20 mouse cellular contexts compared by ENCODE assay signal in the genomic region with DNA sequence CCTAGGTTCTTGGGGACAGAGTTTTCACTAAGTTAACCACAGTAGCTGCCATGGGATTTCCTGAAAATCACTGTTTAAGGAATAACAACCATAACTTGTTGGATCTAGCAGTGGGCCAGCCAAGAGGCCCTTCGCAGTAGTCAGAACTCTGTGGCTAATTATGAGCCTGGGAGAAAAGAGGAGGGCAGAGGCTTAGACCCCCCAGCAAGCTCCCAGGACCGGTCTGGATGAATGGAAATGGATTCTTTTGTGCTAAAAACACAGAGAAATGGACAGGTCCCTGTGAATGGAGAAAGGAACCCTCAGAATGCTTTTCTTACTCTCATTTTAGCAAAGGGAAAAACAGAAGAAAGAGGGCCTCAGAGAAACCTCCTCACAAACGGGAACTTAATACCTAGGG. TPM values are rescaled to one million over a fixed set of nuclear protein-coding genes. Genes with fewer than 3 reads are reported as not detected.
DNase-seq lines count a peak whose midpoint lies in the region; ATAC-seq and TF ChIP-seq lines count a peak whose summit lies in the region.
"Had no signal": no experiment of that assay in that cellular context is flagged by ENCODE, and none has a peak within 500 bp of the region (broad histone marks: within the 10 kb centered on the region; RNA-seq: fewer than 3 reads in every experiment).

No protein-coding gene starts in this region.

- H3K4me3 ChIP-seq in hindbrain, embryonic 13.5 days, result no peak overlapping the region
- H3K4me3 ChIP-seq in hindbrain, embryonic 11.5 days (ENCODE audit: low read depth, low read length), result no peak overlapping the region
- H3K4me3 ChIP-seq in MEL (ENCODE audit: control insufficient read depth in 1 of 2, insufficient read depth in 1 of 2, low read depth in 2 of 2, low read length in 2 of 2), result no peak overlapping the region
- H3K4me3 ChIP-seq in forebrain, embryonic 13.5 days, result no peak overlapping the region
- H3K4me3 ChIP-seq in midbrain, embryonic 13.5 days (replicated peaks), result no peak overlapping the region
- H3K4me3 ChIP-seq in thymus, adult 2 months (ENCODE audit: control insufficient read depth, insufficient read depth, low read length), result no peak overlapping the region
- H3K4me3 ChIP-seq: embryonic facial prominence, embryonic 13.5 days had no signal

- TF ChIP-seq CTCF in MEL (IDR thresholded peaks at IDR 0.05 in 2 of 3, conservative IDR thresholded peaks at IDR 0.05 in 1 of 3; ENCODE audit: control insufficient read depth in 1 of 3, insufficient read depth in 1 of 3, low read depth in 2 of 3, low read length in 3 of 3, poor library complexity in 1 of 3, severe bottlenecking in 1 of 3), result no peak
- TF ChIP-seq CTCF in thymus, adult 2 months (IDR thresholded peaks at IDR 0.05; ENCODE audit: borderline replicate concordance, control insufficient read depth, extremely low read depth, insufficient read depth, low read length, poor library complexity), result no peak

- H3K27me3 ChIP-seq in hindbrain, embryonic 13.5 days, result no peaks in the 10 kb centered on the region
- no peaks in the 10 kb centered on the region for H3K27me3 ChIP-seq in hindbrain, embryonic 11.5 days (ENCODE audit: control insufficient read depth, insufficient read depth, low read length)
- no peaks in the 10 kb centered on the region for H3K27me3 ChIP-seq in MEL (ENCODE audit: control insufficient read depth in 1 of 2, insufficient read depth in 2 of 2, low read length in 2 of 2)
- H3K27me3 ChIP-seq in forebrain, embryonic 13.5 days, result no peaks in the 10 kb centered on the region
- H3K27me3 ChIP-seq in midbrain, embryonic 13.5 days, result no peaks in the 10 kb centered on the region
- no peaks in the 10 kb centered on the region for H3K27me3 ChIP-seq in thymus, adult 2 months (ENCODE audit: control insufficient read depth, insufficient read depth, low read length)
- H3K27me3 ChIP-seq: embryonic facial prominence, embryonic 13.5 days had no signal

- 18% methylated on average over 3 of the region's 3 CpGs for WGBS in hindbrain, embryonic 13.5 days
- WGBS in hindbrain, embryonic 11.5 days, result 31% methylated on average over 3 of the region's 3 CpGs
- WGBS in forebrain, embryonic 13.5 days, result 9% methylated on average over 3 of the region's 3 CpGs
- WGBS in midbrain, embryonic 13.5 days, result 16% methylated on average over 3 of the region's 3 CpGs
- 90% methylated on average over 3 of the region's 3 CpGs for WGBS in thymus, adult 2 months

- peaks cover 5% of the 10 kb centered on the region; the same call in 1 of the 2 replicates for H3K36me3 ChIP-seq in hindbrain, embryonic 13.5 days
- no peaks in the 10 kb centered on the region for H3K36me3 ChIP-seq in hindbrain, embryonic 11.5 days (ENCODE audit: control insufficient read depth, insufficient read depth, low read length)
- H3K36me3 ChIP-seq in MEL (ENCODE audit: control insufficient read depth in 1 of 2, insufficient read depth in 2 of 2, low read length in 2 of 2), result peaks cover 3 to 68% of the 10 kb centered on the region in 2 experiments
- peaks cover 8% of the 10 kb centered on the region; the same call in 1 of the 2 replicates for H3K36me3 ChIP-seq in forebrain, embryonic 13.5 days (ENCODE audit: poor library complexity, severe bottlenecking)
- H3K36me3 ChIP-seq in midbrain, embryonic 13.5 days, result peaks cover 9% of the 10 kb centered on the region; the same call in 1 of the 2 replicates
- no peaks in the 10 kb centered on the region for H3K36me3 ChIP-seq in thymus, adult 2 months (ENCODE audit: control insufficient read depth, insufficient read depth, low read length)
- H3K36me3 ChIP-seq: embryonic facial prominence, embryonic 13.5 days had no signal

- ATAC-seq in hindbrain, embryonic 13.5 days (ENCODE audit: low FRiP score), result no peak
- no peak for ATAC-seq in hindbrain, embryonic 11.5 days (ENCODE audit: low FRiP score)
- ATAC-seq in forebrain, embryonic 13.5 days, result peak; percentile 41; the same call in 1 of the 2 replicates
- ATAC-seq in midbrain, embryonic 13.5 days, result no peak
- ATAC-seq: activated CD4-positive, CD25-positive, alpha-beta regulatory T cell, adult 4 months; CD4-positive, CD25-positive, alpha-beta regulatory T cell, adult 4 months had no signal

- no peak for TF ChIP-seq RAD21 in MEL (IDR thresholded peaks at IDR 0.05; ENCODE audit: low read depth, low read length)

- H3K27ac ChIP-seq in hindbrain, embryonic 13.5 days, result peak overlapping the region; percentile 24; the same call in 1 of the 2 replicates
- H3K27ac ChIP-seq in hindbrain, embryonic 11.5 days (ENCODE audit: low read depth, low read length), result no peak overlapping the region
- H3K27ac ChIP-seq in MEL (ENCODE audit: control insufficient read depth, low read depth, low read length), result peak overlapping the region; percentile 97; the same call in 1 of the 2 replicates
- peak overlapping the region; percentile 73 for H3K27ac ChIP-seq in forebrain, embryonic 13.5 days
- H3K27ac ChIP-seq in midbrain, embryonic 13.5 days, result peak overlapping the region; percentile 67
- no peak overlapping the region for H3K27ac ChIP-seq in thymus, adult 2 months (ENCODE audit: control insufficient read depth, insufficient read depth, low read length)
- H3K27ac ChIP-seq: embryonic facial prominence, embryonic 13.5 days; kidney, postnatal 0 days had no signal

- H3K4me2 ChIP-seq in hindbrain, embryonic 13.5 days, result no peak overlapping the region
- H3K4me2 ChIP-seq in hindbrain, embryonic 11.5 days (replicated peaks; ENCODE audit: low read depth, low read length), result no peak overlapping the region
- no peak overlapping the region for H3K4me2 ChIP-seq in forebrain, embryonic 13.5 days
- H3K4me2 ChIP-seq in midbrain, embryonic 13.5 days (replicated peaks), result no peak overlapping the region
- H3K4me2 ChIP-seq: embryonic facial prominence, embryonic 13.5 days had no signal

- TF ChIP-seq POLR2A in MEL (IDR thresholded peaks at IDR 0.05; ENCODE audit: control insufficient read depth in 1 of 2, insufficient read depth in 1 of 2, low read depth in 1 of 2, low read length in 2 of 2, poor library complexity in 1 of 2), result no peak
- no peak for TF ChIP-seq POLR2A in thymus, adult 2 months (IDR thresholded peaks at IDR 0.05; ENCODE audit: control insufficient read depth, extremely low read depth, insufficient read depth, low read length, poor library complexity)

- peaks cover 38% of the 10 kb centered on the region for H3K4me1 ChIP-seq in hindbrain, embryonic 13.5 days (replicated peaks)
- 0 out of 2 replicates have a peak, but pooled peaks cover 2% of the 10 kb centered on the region for H3K4me1 ChIP-seq in hindbrain, embryonic 11.5 days (replicated peaks; ENCODE audit: control insufficient read depth, insufficient read depth, low read length)
- H3K4me1 ChIP-seq in MEL (ENCODE audit: control insufficient read depth in 1 of 2, insufficient read depth in 2 of 2, low read length in 2 of 2), result peaks cover 38 to 51% of the 10 kb centered on the region in 2 experiments
- peaks cover 33% of the 10 kb centered on the region for H3K4me1 ChIP-seq in forebrain, embryonic 13.5 days
- peaks cover 30% of the 10 kb centered on the region for H3K4me1 ChIP-seq in midbrain, embryonic 13.5 days (replicated peaks)
- H3K4me1 ChIP-seq in thymus, adult 2 months (replicated peaks; ENCODE audit: control insufficient read depth, insufficient read depth, low read length), result no peaks in the 10 kb centered on the region; the same call in 1 of the 2 replicates

- H3K9ac ChIP-seq in hindbrain, embryonic 13.5 days, result no peak overlapping the region
- no peak overlapping the region for H3K9ac ChIP-seq in hindbrain, embryonic 11.5 days (ENCODE audit: low read depth, low read length)
- no peak overlapping the region for H3K9ac ChIP-seq in MEL (ENCODE audit: control insufficient read depth, low read depth, low read length, poor library complexity, severe bottlenecking)
- no peak overlapping the region for H3K9ac ChIP-seq in forebrain, embryonic 13.5 days
- no peak overlapping the region for H3K9ac ChIP-seq in midbrain, embryonic 13.5 days (replicated peaks)
- H3K9ac ChIP-seq: embryonic facial prominence, embryonic 13.5 days had no signal

- TF ChIP-seq EP300 in MEL (IDR thresholded peaks at IDR 0.05; ENCODE audit: low read depth in 1 of 2, low read length in 2 of 2), result no peak

- DNase-seq in hindbrain, embryonic 11.5 days (ENCODE audit: low spot score), result no peak
- no peak for DNase-seq in MEL (ENCODE audit: low read depth, low spot score)
- DNase-seq in right cerebral cortex, postnatal 10 days (ENCODE audit: low spot score in 2 of 2), result no peak
- no peak for DNase-seq in cerebellum, adult 11 months
- no peak for DNase-seq in thymus, adult 2 months
- DNase-seq: adrenal gland, postnatal 10 days; cerebellum, postnatal 10 days; kidney, adult 11 months; layer of hippocampus, postnatal 36 days; lung, adult 18-20 months; lung, postnatal 14 days; retina, postnatal 1 day; thymus, postnatal 25 days had no signal

- H3K9me3 ChIP-seq in hindbrain, embryonic 13.5 days, result no peaks in the 10 kb centered on the region
- no peaks in the 10 kb centered on the region for H3K9me3 ChIP-seq in hindbrain, embryonic 11.5 days (ENCODE audit: control insufficient read depth, low read length)
- no peaks in the 10 kb centered on the region for H3K9me3 ChIP-seq in MEL (replicated peaks; ENCODE audit: insufficient read depth, low read length)
- no peaks in the 10 kb centered on the region for H3K9me3 ChIP-seq in forebrain, embryonic 13.5 days (replicated peaks)
- H3K9me3 ChIP-seq in midbrain, embryonic 13.5 days, result no peaks in the 10 kb centered on the region
- H3K9me3 ChIP-seq: embryonic facial prominence, embryonic 13.5 days had no signal

- H3K79me2 ChIP-seq in MEL (ENCODE audit: control insufficient read depth, insufficient read depth, low read length, poor library complexity), result peaks cover 24% of the 10 kb centered on the region

TF ChIP-seq in MEL, 35 proteins besides CTCF, POLR2A, EP300 and RAD21:
- no peak for TF ChIP-seq MYC (IDR thresholded peaks at IDR 0.05; ENCODE audit: low read depth, low read length)
- no peak for TF ChIP-seq TBP (IDR thresholded peaks at IDR 0.05; ENCODE audit: low read depth, low read length)
- no peak for TF ChIP-seq JUND (IDR thresholded peaks at IDR 0.05; ENCODE audit: low read depth, low read length)
- no peak for TF ChIP-seq ELF1 (IDR thresholded peaks at IDR 0.05; ENCODE audit: low read depth, low read length)
- no peak for TF ChIP-seq SMC3 (IDR thresholded peaks at IDR 0.05; ENCODE audit: low read depth, low read length)
- TF ChIP-seq MEF2A (IDR thresholded peaks at IDR 0.05; ENCODE audit: extremely low read depth, insufficient replicate concordance, low read depth, low read length, poor library complexity, severe bottlenecking), result no peak

RNA-seq across cellular contexts. Expression of a gene that starts 18.3 kb away (rescaled TPM):
- polyA plus RNA-seq in hindbrain, embryonic 13.5 days (2015; fragmentation: Nextera tagmentation; extraction: Ambion mirVana), result 6.8 and 7.3 TPM in 2 replicates
- polyA plus RNA-seq in hindbrain, embryonic 11.5 days (2014; fragmentation: Nextera tagmentation; extraction: Ambion mirVana), result 3.3 and 4.5 TPM in 2 replicates
- total RNA-seq in MEL (2012; rRNA removed), result 16.4 and 30.1 TPM in 2 replicates
- 10 to 100 TPM in 1 of 2 experiments, not detected in 1; 15.1 TPM for polyA plus RNA-seq in MEL (2012; ENCODE audit: insufficient read depth in 1 of 2, insufficient read length in 2 of 2, low read depth in 1 of 2, low replicate concordance in 2 of 2, missing spikeins in 1 of 2)
- 7.2 and 8.3 TPM in 2 replicates for polyA plus RNA-seq in forebrain, embryonic 13.5 days (2015; fragmentation: Nextera tagmentation; extraction: Ambion mirVana)
- polyA plus RNA-seq in midbrain, embryonic 13.5 days (2015; fragmentation: Nextera tagmentation; extraction: Ambion mirVana), result 8.7 and 9.4 TPM in 2 replicates
- polyA plus RNA-seq in thymus, adult 2 months (2012; rRNA removed), result 8.7 and 9.2 TPM in 2 replicates

Comparison
In these comparisons a context has a peak if more than half of its experiments do, and no peak if none do; other contexts are left out.
1. H3K27ac ChIP-seq: peak in hindbrain, embryonic 13.5 days (single experiment), MEL (single experiment), forebrain, embryonic 13.5 days (single experiment) and midbrain, embryonic 13.5 days (single experiment); none in hindbrain, embryonic 11.5 days (single experiment) and thymus, adult 2 months (single experiment).